Mouse (Mus musculus): ENCODE results near the gene Maml3. TPM values are rescaled to one million over a fixed set of nuclear protein-coding genes. Genes with fewer than 3 reads are reported as not detected.
A peak's percentile ranks its signal among the peaks of the same experiment; 100 is the strongest.

Gene Maml3
- polyA plus RNA-seq, 1 experiment from 2014 or later = 2.9 TPM

DNA sequence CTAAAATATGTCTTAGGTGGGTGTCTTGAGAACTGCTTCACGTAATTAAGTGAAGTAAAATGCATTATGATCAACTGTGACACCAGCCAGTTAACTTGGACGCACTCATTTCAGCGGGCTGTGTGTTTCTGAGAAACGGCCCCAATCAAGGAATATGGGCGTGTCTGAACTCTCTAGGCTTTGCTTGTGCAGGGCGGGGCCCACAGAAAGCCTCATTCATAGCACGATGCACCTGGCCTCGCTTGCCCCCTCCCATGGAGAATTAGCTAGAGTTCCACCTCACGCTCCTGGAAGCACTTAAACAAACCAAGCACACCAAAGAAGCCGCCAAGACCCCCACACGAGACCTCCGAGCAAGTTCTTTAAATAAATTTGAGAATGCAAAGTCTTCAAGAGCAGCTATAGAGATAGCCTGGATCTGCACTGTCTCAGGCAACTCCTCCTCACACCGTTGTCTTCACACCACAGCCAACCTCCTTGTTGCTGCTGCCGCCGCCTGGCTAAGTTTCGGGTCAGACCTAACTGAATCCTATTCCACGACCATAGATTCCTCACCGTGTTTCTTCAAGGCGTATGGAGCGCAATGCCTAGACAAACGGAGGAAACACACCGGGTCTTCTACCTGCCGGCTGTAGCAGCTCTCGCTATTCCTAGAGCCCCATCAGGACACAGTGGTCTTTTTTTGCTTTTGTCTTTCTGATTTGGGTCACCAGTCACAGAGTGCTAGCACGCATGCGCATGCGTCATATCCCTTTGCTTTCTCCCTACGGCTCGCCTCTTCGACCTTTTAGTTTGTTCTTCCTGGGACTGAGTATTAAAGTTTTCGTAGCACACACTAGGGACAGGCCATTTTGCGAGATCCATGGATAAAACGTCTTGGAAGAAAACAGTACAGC lies 151.9 kb downstream of the Maml3 start:
- Histone ChIP-seq H3K9me3 (ENCODE audit: control insufficient read depth, low read length) (no peaks in the 10 kb centered on the region), H3K9ac (ENCODE audit: low read length) (no peak overlapping the region), H3K4me1 (replicated peaks; ENCODE audit: control insufficient read depth, insufficient read depth) (no peaks in the 10 kb centered on the region; the same call in 1 of the 2 replicates), H3K27ac (replicated peaks) (peak overlapping the region; percentile 76), H3K36me3 (ENCODE audit: control insufficient read depth, insufficient read depth, low read length) (no peaks in the 10 kb centered on the region), H3K27me3 (ENCODE audit: control insufficient read depth, insufficient read depth, low read length) (no peaks in the 10 kb centered on the region), H3K4me2 (replicated peaks; ENCODE audit: low read depth) (peak overlapping the region; percentile 41), H3K4me3 (ENCODE audit: low read depth, low read length) (peak overlapping the region; percentile 11; the same call in 1 of the 2 replicates)
- DNase-seq (ENCODE audit: low spot score) = peak; percentile 79
- ATAC-seq (ENCODE audit: low FRiP score, low TSS enrichment) = peak; percentile 89
- TF ChIP-seq EP300 (optimal IDR thresholded peaks at IDR 0.05) (no peak), CTCF (IDR thresholded peaks at IDR 0.05; ENCODE audit: low read depth) (peak; percentile 38)
- 57% methylated on average over 33 of the region's 33 CpGs for WGBS

DNA sequence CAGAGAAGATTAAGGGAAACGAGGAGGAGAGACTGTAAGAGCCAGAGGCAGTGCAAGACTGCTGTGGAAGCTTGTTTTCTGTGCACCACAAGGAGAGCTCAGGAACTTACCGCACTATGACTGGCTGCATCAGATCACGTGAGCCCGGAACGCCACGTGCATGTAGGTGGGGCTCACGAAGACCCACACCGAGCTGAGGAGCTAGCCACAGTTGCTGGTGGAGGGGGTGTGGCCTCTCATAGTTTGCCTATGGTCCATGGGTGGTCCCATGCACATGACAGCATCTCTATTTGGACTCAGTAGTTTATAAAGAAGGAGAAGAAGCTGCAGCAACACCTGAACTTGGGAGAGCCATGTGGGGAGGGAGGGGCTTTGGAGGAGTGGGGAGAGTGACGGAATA lies 152.6 kb downstream of the Maml3 start:
- Histone ChIP-seq H3K4me3 (ENCODE audit: low read depth, low read length) (0 out of 2 replicates have a peak overlapping the region, but pooled peaks have one; percentile 11), H3K36me3 (ENCODE audit: control insufficient read depth, insufficient read depth, low read length) (no peaks in the 10 kb centered on the region)
- ATAC-seq (ENCODE audit: low FRiP score, low TSS enrichment) = peak; percentile 90

DNA sequence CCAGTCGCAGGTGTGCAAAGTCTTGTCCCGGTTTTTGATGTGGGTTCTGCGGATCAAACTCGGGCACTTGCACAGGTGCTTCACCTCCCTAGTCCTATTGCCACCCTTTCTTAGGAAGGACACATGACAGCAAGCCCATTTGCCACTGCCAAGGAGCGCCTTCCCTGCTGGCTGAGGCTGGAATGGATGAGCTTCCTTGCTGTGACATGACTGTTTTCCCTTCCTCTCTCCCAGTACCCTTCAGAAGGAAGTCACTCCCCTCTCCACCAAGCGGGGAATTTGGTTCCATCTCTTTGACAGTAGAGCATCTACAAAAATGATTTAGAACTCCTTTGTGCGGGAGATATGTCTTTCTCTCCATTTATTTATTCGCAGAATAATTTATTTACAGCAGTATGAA lies 155.2 kb downstream of the Maml3 start:
- TF ChIP-seq CTCF (IDR thresholded peaks at IDR 0.05; ENCODE audit: low read depth) = no peak
- no peak for TF ChIP-seq EP300 (optimal IDR thresholded peaks at IDR 0.05)
- 71% methylated on average over 8 of the region's 8 CpGs for WGBS
- no peak overlapping the region for H3K9ac ChIP-seq (ENCODE audit: low read length)
- no peaks in the 10 kb centered on the region; the same call in 1 of the 2 replicates for H3K4me1 ChIP-seq (replicated peaks; ENCODE audit: control insufficient read depth, insufficient read depth)
- ATAC-seq (ENCODE audit: low FRiP score, low TSS enrichment) (no peak), DNase-seq (ENCODE audit: low spot score) (no peak)
- H3K4me3 ChIP-seq (ENCODE audit: low read depth, low read length) = no peak overlapping the region
- H3K27ac ChIP-seq (replicated peaks) = no peak overlapping the region
- H3K4me2 ChIP-seq (replicated peaks; ENCODE audit: low read depth) = no peak overlapping the region
- no peaks in the 10 kb centered on the region for H3K36me3 ChIP-seq (ENCODE audit: control insufficient read depth, insufficient read depth, low read length)
- no peaks in the 10 kb centered on the region for H3K27me3 ChIP-seq (ENCODE audit: control insufficient read depth, insufficient read depth, low read length)
- H3K9me3 ChIP-seq (ENCODE audit: control insufficient read depth, low read length) = no peaks in the 10 kb centered on the region

More for the DNA sequence above, 152.6 kb downstream of the Maml3 start:
- peak; percentile 83 for DNase-seq (ENCODE audit: low spot score)
- H3K27me3 ChIP-seq (ENCODE audit: control insufficient read depth, insufficient read depth, low read length) = no peaks in the 10 kb centered on the region
- no peaks in the 10 kb centered on the region for H3K9me3 ChIP-seq (ENCODE audit: control insufficient read depth, low read length)
- no peak for TF ChIP-seq EP300 (optimal IDR thresholded peaks at IDR 0.05)
- TF ChIP-seq CTCF (IDR thresholded peaks at IDR 0.05; ENCODE audit: low read depth) = no peak
- peak overlapping the region; percentile 41; the same call in 1 of the 2 replicates for H3K4me2 ChIP-seq (replicated peaks; ENCODE audit: low read depth)
- H3K4me1 ChIP-seq (replicated peaks; ENCODE audit: control insufficient read depth, insufficient read depth) = no peaks in the 10 kb centered on the region; the same call in 1 of the 2 replicates
- H3K9ac ChIP-seq (ENCODE audit: low read length) = no peak overlapping the region
- 53% methylated on average over 9 of the region's 9 CpGs for WGBS
- peak overlapping the region; percentile 35; the same call in 1 of the 2 replicates for H3K27ac ChIP-seq (replicated peaks)

DNA sequence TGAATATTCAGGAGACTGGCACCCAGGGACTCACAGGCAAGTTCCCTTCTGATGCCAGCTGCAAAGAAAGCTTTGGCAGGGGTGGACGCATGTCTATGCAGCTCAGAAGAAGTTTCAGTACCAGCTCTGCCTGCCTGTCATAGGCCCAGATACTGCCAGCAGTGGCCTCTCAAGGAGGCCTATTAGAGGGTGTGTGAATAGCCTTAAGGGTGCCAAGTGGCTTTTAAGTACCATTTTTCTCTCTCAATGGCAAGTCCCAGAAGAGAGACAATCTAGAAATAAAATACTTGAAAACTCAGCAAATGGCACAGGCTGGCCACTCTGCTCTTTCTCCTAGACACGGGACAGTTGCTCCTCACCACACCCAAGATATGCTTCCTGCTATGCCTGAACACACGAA lies 157.7 kb downstream of the Maml3 start:
- 78% methylated on average over 3 of the region's 3 CpGs for WGBS
- Histone ChIP-seq H3K4me3 (ENCODE audit: low read depth, low read length) (no peak overlapping the region), H3K27me3 (ENCODE audit: control insufficient read depth, insufficient read depth, low read length) (no peaks in the 10 kb centered on the region), H3K4me2 (replicated peaks; ENCODE audit: low read depth) (no peak overlapping the region), H3K4me1 (replicated peaks; ENCODE audit: control insufficient read depth, insufficient read depth) (no peaks in the 10 kb centered on the region; the same call in 1 of the 2 replicates), H3K27ac (replicated peaks) (no peak overlapping the region), H3K36me3 (ENCODE audit: control insufficient read depth, insufficient read depth, low read length) (no peaks in the 10 kb centered on the region), H3K9me3 (ENCODE audit: control insufficient read depth, low read length) (no peaks in the 10 kb centered on the region), H3K9ac (ENCODE audit: low read length) (no peak overlapping the region)
- ATAC-seq (ENCODE audit: low FRiP score, low TSS enrichment) = no peak
- TF ChIP-seq CTCF (IDR thresholded peaks at IDR 0.05; ENCODE audit: low read depth) = no peak
- no peak for TF ChIP-seq EP300 (optimal IDR thresholded peaks at IDR 0.05)
- no peak for DNase-seq (ENCODE audit: low spot score)

DNA sequence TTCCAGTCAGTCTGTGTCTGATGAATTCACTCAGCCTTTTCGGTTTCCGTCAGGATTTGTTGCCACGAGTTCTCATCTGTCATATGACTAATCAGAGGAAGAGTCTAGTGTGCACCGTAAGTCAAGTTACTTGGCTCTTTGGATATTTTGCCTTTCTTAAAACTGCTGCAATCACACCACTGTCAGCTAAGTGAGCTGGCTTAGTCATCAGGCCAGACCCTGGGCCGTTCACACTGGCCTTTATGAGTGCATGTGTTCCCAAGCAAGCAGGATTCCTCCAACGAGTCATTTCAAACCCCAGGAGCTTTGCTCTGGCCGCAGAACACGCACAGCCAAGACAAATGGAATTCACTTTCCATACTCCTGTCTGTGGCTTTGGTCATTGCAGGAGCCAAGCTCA lies 161.2 kb downstream of the Maml3 start:
- no peak overlapping the region for H3K4me3 ChIP-seq (ENCODE audit: low read depth, low read length)
- TF ChIP-seq CTCF (IDR thresholded peaks at IDR 0.05; ENCODE audit: low read depth) (peak; percentile 34; the same call in 1 of the 2 replicates), EP300 (optimal IDR thresholded peaks at IDR 0.05) (no peak)
- 39% methylated on average over 8 of the region's 8 CpGs for WGBS
- no peaks in the 10 kb centered on the region; the same call in 1 of the 2 replicates for H3K4me1 ChIP-seq (replicated peaks; ENCODE audit: control insufficient read depth, insufficient read depth)
- no peaks in the 10 kb centered on the region for H3K36me3 ChIP-seq (ENCODE audit: control insufficient read depth, insufficient read depth, low read length)
- H3K27ac ChIP-seq (replicated peaks) = no peak overlapping the region
- H3K4me2 ChIP-seq (replicated peaks; ENCODE audit: low read depth) = no peak overlapping the region
- H3K27me3 ChIP-seq (ENCODE audit: control insufficient read depth, insufficient read depth, low read length) = no peaks in the 10 kb centered on the region
- DNase-seq (ENCODE audit: low spot score) (no peak), ATAC-seq (ENCODE audit: low FRiP score, low TSS enrichment) (peak; percentile 57; the same call in 1 of the 2 replicates)
- no peaks in the 10 kb centered on the region for H3K9me3 ChIP-seq (ENCODE audit: control insufficient read depth, low read length)
- H3K9ac ChIP-seq (ENCODE audit: low read length) = no peak overlapping the region

- H3K27me3 ChIP-seq (ENCODE audit: control insufficient read depth, insufficient read depth, low read length) = no peaks in the 10 kb centered on the region
- H3K27ac ChIP-seq (replicated peaks) = no peak overlapping the region
- no peaks in the 10 kb centered on the region for H3K9me3 ChIP-seq (ENCODE audit: control insufficient read depth, low read length)
- ATAC-seq (ENCODE audit: low FRiP score, low TSS enrichment) = no peak
- no peak overlapping the region for H3K4me2 ChIP-seq (replicated peaks; ENCODE audit: low read depth)
- H3K4me1 ChIP-seq (replicated peaks; ENCODE audit: control insufficient read depth, insufficient read depth) = no peaks in the 10 kb centered on the region
- WGBS = 82% methylated on average over 8 of the region's 8 CpGs
- no peaks in the 10 kb centered on the region for H3K36me3 ChIP-seq (ENCODE audit: control insufficient read depth, insufficient read depth, low read length)
- H3K9ac ChIP-seq (ENCODE audit: low read length) = no peak overlapping the region
- no peak overlapping the region for H3K4me3 ChIP-seq (ENCODE audit: low read depth, low read length)
- DNase-seq (ENCODE audit: low spot score) = no peak
- TF ChIP-seq EP300 (optimal IDR thresholded peaks at IDR 0.05) (no peak), CTCF (IDR thresholded peaks at IDR 0.05; ENCODE audit: low read depth) (no peak)
Observed at GRCm38 (mm10) chr3:51941781-51942180, 163.1 kb downstream of the Maml3 start.

Data from stomach, postnatal 0 days (tissue).